Mouse (Mus musculus) layer of hippocampus, adult 9-11 months (tissue): Measurements from ENCODE around the gene Clcnka.

Experiments used
- DNase-seq: peaks from one replicate; pipeline ENCODE4 v3.0.0; 2022

The Clcnka gene

GRCm38 (mm10) chr4:141367997-141368791 is 30.3 kb downstream of the Clcnka start, which contains the start of gene Fam131c:
TSS of gene Fam131c (plus strand) at chr4:141368220.
- DNase-seq, result no peak

- DNase-seq, result no peak
Measured at GRCm38 (mm10) chr4:141365876-141366275, 32.6 kb downstream of the Clcnka start.

DNA sequence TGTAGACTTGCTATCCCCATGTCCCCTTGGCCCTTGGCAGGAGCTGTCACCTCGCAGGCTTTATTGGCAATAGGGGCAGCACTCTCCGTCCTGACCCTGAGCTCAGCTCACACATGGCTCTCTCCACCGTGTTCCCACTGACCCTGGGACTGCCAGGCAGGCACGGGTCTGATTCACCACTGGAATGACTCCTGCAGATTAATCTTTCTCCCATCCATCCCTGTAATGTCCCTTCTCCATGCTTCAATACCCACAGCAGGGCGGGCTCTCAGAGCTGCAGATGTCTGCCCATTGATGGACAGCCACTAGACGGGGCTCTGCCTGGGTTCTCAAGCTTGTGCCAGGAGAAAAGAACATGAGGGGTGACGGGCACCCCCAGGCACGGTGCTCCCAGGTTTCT is 33.4 kb downstream of the Clcnka start:
- no peak for DNase-seq

DNA sequence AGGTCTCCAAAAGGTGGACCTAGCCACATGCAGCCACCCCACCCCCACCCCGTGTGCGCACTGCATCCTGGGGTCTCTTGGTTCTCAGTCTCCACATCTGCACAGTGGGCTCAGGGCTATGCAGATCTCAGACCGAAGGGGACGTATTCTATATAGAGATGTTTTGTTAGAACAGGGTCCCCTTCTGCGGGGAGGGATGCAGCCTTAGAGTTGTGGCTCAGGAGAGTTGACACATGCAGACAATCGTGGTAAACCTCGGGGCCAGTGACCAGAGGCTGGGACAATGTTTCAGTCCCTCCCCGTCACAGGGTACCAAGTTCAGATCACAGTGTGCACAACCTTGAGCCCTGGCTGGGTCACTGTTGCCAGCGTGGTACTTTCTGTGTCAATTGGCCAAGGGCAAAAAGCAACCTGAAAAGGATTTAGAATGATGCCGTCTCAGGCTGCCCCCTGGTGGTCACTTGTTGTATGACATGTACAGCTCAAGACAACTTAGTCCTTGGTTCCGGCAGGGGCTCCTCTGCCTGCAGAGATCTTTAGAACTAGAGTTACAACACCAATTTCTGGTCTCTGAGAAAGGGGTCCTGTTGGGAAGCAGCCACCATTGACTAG is 35.5 kb downstream of the Clcnka start:
- DNase-seq, result peak; percentile 37

DNA sequence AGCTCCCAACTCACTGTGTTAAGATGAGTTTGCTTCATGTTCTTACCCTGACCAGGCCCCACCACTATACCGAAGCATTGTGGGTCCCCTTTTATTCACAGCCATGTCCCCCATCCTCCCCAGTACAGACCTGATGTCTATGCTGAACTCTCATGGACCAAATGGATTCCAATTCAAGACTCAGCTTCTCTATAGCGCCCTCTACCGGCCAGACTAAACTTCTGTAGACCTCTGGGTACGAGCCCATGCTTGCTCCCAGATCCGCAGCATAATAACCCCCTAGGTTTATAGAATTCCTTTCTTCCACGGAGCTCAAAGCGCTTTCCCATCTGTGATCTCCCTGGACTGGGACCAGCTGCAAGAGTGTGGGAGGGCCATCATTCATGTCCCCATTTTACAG is 37.7 kb downstream of the Clcnka start:
- DNase-seq, result no peak

DNA sequence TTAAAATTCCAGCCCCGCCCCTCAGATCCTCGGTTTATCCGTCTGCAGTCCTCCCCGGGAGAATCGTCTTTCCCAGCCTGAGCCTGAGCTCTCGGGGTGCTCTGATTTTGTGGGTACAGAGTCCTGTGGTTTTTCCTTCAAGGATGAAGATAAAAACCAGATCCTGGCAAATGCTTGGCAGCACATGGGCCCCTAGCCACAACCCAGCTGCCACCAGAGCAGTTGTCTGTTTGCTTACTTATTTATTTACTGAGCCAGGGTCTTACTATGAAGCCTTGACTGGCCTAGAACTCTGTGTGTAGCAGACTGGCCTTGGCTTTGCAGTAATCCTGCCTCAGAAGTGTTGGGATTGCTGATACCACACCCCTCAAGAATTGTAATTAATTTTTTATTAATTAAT is 39.3 kb downstream of the Clcnka start:
- no peak for DNase-seq

DNA sequence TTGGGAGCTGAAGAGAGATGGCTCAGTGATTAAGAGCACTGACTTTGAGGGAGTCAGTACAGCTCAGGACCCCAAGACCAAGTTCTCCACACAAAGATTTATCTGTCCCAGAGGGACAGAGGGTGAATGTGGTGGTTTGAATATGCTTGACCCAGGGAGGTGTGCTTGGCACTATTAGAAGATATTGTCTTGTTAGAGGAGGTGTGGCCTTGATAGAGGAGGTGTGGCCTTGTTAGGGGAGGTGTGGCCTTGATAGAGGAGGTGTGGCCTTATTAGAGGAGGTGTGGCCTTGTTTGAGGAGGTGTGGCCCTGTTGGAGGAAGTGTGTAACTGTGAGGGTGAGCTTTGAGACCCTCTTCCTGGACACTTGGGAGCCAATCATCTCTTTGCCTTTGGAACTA is 40.7 kb downstream of the Clcnka start:
- DNase-seq, result no peak

- DNase-seq, result no peak
Measured at GRCm38 (mm10) chr4:141353868-141354267, 44.7 kb downstream of the Clcnka start.

- DNase-seq, result no peak
Measured at GRCm38 (mm10) chr4:141352986-141353385, 45.5 kb downstream of the Clcnka start.

GRCm38 (mm10) chr4:141351972-141352371 is 46.6 kb downstream of the Clcnka start:
- no peak for DNase-seq

GRCm38 (mm10) chr4:141350015-141350414 is 48.5 kb downstream of the Clcnka start:
- DNase-seq, result no peak

GRCm38 (mm10) chr4:141348616-141349015 is 49.9 kb downstream of the Clcnka start:
- no peak for DNase-seq

GRCm38 (mm10) chr4:141347365-141347797 is 51.1 kb downstream of the Clcnka start:
- DNase-seq, result no peak

DNA sequence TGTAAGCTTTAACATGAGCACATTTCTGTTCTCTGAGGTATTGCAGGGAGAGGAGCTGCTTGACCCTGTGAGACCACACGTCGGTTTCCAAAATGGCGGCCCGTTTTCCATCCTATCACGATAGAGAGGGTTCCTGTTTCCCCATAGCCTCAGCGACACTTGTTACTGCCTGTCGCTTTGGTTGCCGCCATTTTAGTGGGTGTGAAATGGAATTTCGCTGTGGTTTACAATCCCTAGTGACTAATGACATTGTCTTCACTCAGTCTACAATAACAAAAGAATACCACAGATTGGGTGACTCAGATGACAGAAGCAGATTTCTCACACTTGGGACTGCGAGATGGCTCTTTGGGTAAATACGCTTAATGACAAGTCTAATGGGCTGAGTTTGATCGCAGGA is 53.3 kb downstream of the Clcnka start:
- no peak for DNase-seq

DNA sequence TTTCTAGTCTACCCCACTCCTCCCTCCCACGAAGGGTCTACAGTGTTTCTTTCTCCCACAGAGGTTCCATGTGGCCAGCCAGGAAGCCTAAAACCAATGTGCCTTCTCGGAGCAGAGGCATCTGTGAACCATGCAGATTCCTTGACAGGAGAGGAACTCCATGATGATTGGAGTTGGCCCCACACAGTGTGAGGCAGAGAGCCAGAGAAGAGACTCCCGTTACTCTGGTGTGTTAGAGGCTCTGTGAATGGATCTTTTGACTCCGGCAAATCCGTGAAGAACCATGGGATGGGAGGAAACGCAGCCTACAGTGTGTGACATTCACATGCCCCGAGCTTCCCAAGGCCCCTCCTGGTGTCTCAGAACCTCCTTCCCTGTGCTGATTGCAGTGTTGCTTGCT is 55.0 kb downstream of the Clcnka start:
- no peak for DNase-seq

DNA sequence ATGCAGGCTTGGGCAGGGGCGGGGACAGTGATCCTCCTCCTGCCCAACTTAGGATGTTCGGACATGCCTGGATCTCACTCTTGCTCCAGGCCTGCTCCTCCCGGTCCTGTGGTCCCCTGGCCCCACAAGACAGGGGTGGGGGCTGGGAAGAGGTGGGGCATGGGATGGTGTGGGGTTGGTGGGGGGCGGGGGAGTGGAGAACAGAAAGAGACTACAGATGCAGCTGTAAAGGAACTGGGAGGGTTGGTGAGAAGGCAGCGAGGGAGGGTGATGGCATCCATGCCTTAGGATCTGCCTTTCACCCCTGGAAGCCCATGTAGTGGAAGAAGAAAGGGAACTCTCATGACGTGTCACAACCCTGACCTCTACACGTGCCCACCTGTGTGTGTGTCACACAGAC is 57.0 kb downstream of the Clcnka start:
- no peak for DNase-seq

GRCm38 (mm10) chr4:141338853-141339252 is 59.7 kb downstream of the Clcnka start:
- no peak for DNase-seq

DNA sequence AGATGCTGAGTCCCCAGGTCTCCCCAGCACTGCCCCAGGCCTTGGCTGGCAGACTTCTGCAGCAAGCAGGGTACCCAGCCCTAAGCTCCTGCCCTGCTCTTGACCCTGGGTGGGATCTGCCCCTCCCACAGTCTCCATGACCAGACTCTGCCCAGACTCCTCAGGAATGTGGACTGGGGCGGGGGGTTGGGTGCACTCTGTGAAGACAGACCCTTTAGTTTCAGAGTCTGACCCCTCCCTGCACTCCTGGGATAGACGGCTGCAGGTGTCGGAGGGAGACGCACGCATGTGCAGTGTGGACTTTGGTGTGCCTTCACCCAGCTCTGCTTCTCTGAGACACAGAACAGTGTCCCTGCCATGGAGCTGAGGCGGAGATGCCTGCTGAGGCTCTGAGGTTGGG is 60.5 kb downstream of the Clcnka start:
- DNase-seq, result no peak

DNA sequence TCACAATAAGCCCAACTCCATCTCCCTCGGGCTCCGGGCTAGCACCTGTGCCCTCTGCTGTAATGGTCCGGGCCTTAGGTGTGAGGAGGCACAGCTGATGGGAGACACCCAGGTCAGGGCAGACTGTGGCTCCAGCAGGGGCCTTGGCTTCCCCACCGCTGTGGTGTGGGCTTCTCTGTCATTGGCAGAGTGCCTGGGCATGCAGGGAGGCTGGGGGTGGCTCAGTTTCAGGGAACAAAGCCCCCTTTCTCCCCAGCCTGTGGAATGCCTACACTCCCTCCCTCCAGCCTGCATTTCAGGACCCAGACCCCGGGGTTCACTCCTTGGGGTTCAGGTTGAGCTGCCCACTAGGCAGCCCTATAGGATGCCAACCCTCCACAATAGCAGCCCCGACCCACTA is 62.3 kb downstream of the Clcnka start:
- no peak for DNase-seq

GRCm38 (mm10) chr4:141335263-141335796 is 63.2 kb downstream of the Clcnka start:
- DNase-seq, result no peak

GRCm38 (mm10) chr4:141334695-141335094 is 63.8 kb downstream of the Clcnka start:
- no peak for DNase-seq
